8 mouse cellular contexts compared by ENCODE assay signal in the genomic region with DNA sequence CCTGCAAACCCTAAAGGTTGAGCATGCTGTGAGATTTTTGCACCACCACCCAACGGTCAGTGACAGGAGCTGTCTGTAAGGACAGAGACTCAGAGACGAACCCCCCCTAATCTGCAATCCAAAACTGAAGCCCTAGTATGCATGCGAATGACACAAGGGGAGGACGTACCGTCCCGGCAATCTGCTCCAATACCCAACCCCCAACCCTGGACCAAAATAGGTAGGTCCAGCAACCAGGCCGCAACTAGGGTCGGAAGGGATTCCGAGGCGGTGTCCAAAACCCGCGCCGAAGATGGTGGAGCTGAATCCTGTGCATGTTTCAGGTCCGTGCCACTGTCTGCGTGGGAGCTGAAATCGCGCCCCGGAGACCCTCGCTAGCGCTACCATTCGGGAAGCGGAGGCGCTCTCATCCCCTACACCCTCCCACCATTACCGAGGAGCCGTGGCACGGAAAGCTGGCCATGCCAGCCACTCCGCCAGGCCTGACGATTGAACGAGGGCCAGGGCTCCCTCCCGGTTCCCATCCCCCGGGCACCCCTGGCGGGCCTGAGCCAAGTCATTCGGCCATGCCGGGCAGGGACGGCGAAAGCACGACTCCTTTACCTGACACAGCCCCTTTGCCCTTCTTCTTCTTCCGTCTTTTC. TPM values are rescaled to one million over a fixed set of nuclear protein-coding genes. Genes with fewer than 3 reads are reported as not detected.
DNase-seq lines count a peak whose midpoint lies in the region; ATAC-seq lines count a peak whose summit lies in the region.

No protein-coding gene starts in this region.

- H3K27ac ChIP-seq in hindbrain, embryonic 15.5 days (replicated peaks), result peak overlapping the region; percentile 91
- H3K27ac ChIP-seq in limb, embryonic 15.5 days, result peak overlapping the region; percentile 92
- peak overlapping the region; percentile 74 for H3K27ac ChIP-seq in neural tube, embryonic 12.5 days

- peaks cover 18% of the 10 kb centered on the region for H3K4me1 ChIP-seq in hindbrain, embryonic 15.5 days (replicated peaks)
- H3K4me1 ChIP-seq in limb, embryonic 15.5 days, result peaks cover 9% of the 10 kb centered on the region
- peaks cover 6% of the 10 kb centered on the region for H3K4me1 ChIP-seq in neural tube, embryonic 12.5 days

- peaks cover 26% of the 10 kb centered on the region for H3K36me3 ChIP-seq in hindbrain, embryonic 15.5 days
- peaks cover 26% of the 10 kb centered on the region for H3K36me3 ChIP-seq in limb, embryonic 15.5 days
- peaks cover 24% of the 10 kb centered on the region for H3K36me3 ChIP-seq in neural tube, embryonic 12.5 days

- H3K9me3 ChIP-seq in hindbrain, embryonic 15.5 days, result no peaks in the 10 kb centered on the region
- no peaks in the 10 kb centered on the region for H3K9me3 ChIP-seq in limb, embryonic 15.5 days
- no peaks in the 10 kb centered on the region for H3K9me3 ChIP-seq in neural tube, embryonic 12.5 days

- peak overlapping the region; percentile 96 for H3K9ac ChIP-seq in hindbrain, embryonic 15.5 days
- H3K9ac ChIP-seq in limb, embryonic 15.5 days, result peak overlapping the region; percentile 79
- peak overlapping the region; percentile 90 for H3K9ac ChIP-seq in neural tube, embryonic 12.5 days

- DNase-seq in retina, embryonic 14.5 days (ENCODE audit: low spot score), result peak; percentile 55
- DNase-seq in retina, postnatal 1 day, result no peak
- peak; percentile 43 for DNase-seq in brain, adult 2 months (ENCODE audit: low read depth, low spot score)
- DNase-seq in forelimb bud, embryonic 11.5 days (ENCODE audit: low read depth, low spot score), result peak; percentile 17

- no peaks in the 10 kb centered on the region for H3K27me3 ChIP-seq in hindbrain, embryonic 15.5 days
- H3K27me3 ChIP-seq in limb, embryonic 15.5 days, result no peaks in the 10 kb centered on the region
- H3K27me3 ChIP-seq in neural tube, embryonic 12.5 days (replicated peaks), result no peaks in the 10 kb centered on the region

- peak; percentile 74 for ATAC-seq in hindbrain, embryonic 15.5 days (ENCODE audit: low FRiP score, low read depth)
- ATAC-seq in limb, embryonic 15.5 days (ENCODE audit: insufficient number of reproducible peaks, low FRiP score, low TSS enrichment, low read depth), result peak; percentile 56; the same call in 1 of the 2 replicates
- ATAC-seq in neural tube, embryonic 12.5 days (ENCODE audit: low FRiP score, low read depth), result peak; percentile 83
- ATAC-seq in erythroid progenitor cell, adult 5-6 weeks (replicated peaks; ENCODE audit: low FRiP score, poor library complexity, severe bottlenecking), result no peak

- H3K4me2 ChIP-seq in hindbrain, embryonic 15.5 days, result peak overlapping the region; percentile 77
- H3K4me2 ChIP-seq in limb, embryonic 15.5 days, result peak overlapping the region; percentile 76
- H3K4me2 ChIP-seq in neural tube, embryonic 12.5 days (replicated peaks), result peak overlapping the region; percentile 90

- WGBS in hindbrain, embryonic 15.5 days, result under 1% methylated on average over 38 of the region's 38 CpGs
- 0% methylated on average over 38 of the region's 38 CpGs for WGBS in limb, embryonic 15.5 days
- WGBS in neural tube, embryonic 12.5 days, result under 1% methylated on average over 38 of the region's 38 CpGs

- H3K4me3 ChIP-seq in hindbrain, embryonic 15.5 days, result peak overlapping the region; percentile 84
- peak overlapping the region; percentile 82 for H3K4me3 ChIP-seq in limb, embryonic 15.5 days
- H3K4me3 ChIP-seq in neural tube, embryonic 12.5 days, result peak overlapping the region; percentile 94

RNA-seq across cellular contexts. Expression of a gene that starts 7.8 kb away (rescaled TPM):
- 153 and 156 TPM in 2 replicates for polyA plus RNA-seq in hindbrain, embryonic 15.5 days (2015; fragmentation: Nextera tagmentation; extraction: Ambion mirVana)
- polyA plus RNA-seq in limb, embryonic 15.5 days (2015; fragmentation: Nextera tagmentation; extraction: Ambion mirVana), result 180 and 183 TPM in 2 replicates
- 191 and 201 TPM in 2 replicates for polyA plus RNA-seq in neural tube, embryonic 12.5 days (2016; fragmentation: Nextera tagmentation; extraction: Ambion mirVana)
- 1,957 and 2,402 TPM in 2 replicates for total RNA-seq in erythroid progenitor cell, adult 5-6 weeks (2015; ENCODE audit: low replicate concordance)
- total RNA-seq in erythroid progenitor cell, adult 5-6 weeks (2017; ENCODE audit: low replicate concordance), result 2,822 and 3,110 TPM in 2 replicates

RNA-seq across cellular contexts. Expression of a gene that starts 57.7 kb away (rescaled TPM):
- polyA plus RNA-seq in hindbrain, embryonic 15.5 days (2015; fragmentation: Nextera tagmentation; extraction: Ambion mirVana), result 0.43 and 0.64 TPM in 2 replicates
- polyA plus RNA-seq in limb, embryonic 15.5 days (2015; fragmentation: Nextera tagmentation; extraction: Ambion mirVana), result 0.52 and 0.95 TPM in 2 replicates
- 3.4 and 3.9 TPM in 2 replicates for polyA plus RNA-seq in neural tube, embryonic 12.5 days (2016; fragmentation: Nextera tagmentation; extraction: Ambion mirVana)
- not detected in 2 replicates for total RNA-seq in erythroid progenitor cell, adult 5-6 weeks (2015; ENCODE audit: low replicate concordance)
- total RNA-seq in erythroid progenitor cell, adult 5-6 weeks (2017; ENCODE audit: low replicate concordance), result not detected in 2 replicates
